Mouse (Mus musculus) duodenum, adult 2 months (tissue): ENCODE measurements around the gene Taf6. TPM values are rescaled to one million over a fixed set of nuclear protein-coding genes. Genes with fewer than 3 reads are reported as not detected.

Source experiments
- polyA plus RNA-seq: library from polyadenylated mRNA; depleted of rRNA; stranded (reverse); fragments of >200 nt; gene quantifications from 2 replicates; pipeline ENCODE4 v1.2.3, GENCODE M21; 2012; ENCODE audit warnings: low replicate concordance; rRNA removed

Taf6 gene
- 37.0 and 39.4 TPM in 2 replicates for polyA plus RNA-seq

GRCm38 (mm10) chr5:138186950-138187638 is at the start of gene Taf6, which contains the start of gene Cnpy4:
Gene Taf6, minus strand, starts transcription at chr5:138187451.
Gene Cnpy4, plus strand, starts transcription at chr5:138187485.

GRCm38 (mm10) chr5:138225700-138226099 is 38.4 kb upstream of the Taf6 start, which contains the start of gene Nxpe5:
Gene Nxpe5, plus strand, starts transcription at chr5:138225898.

GRCm38 (mm10) chr5:138193771-138194727 is 6.8 kb upstream of the Taf6 start, which contains the start of gene Mblac1:
Gene Mblac1, plus strand, starts transcription at chr5:138194314.

GRCm38 (mm10) chr5:138171695-138172491 is 15.4 kb downstream of the Taf6 start, which contains the start of the genes Ap4m1 and Mcm7:
Gene Ap4m1, plus strand, starts transcription at chr5:138172002.
Gene Mcm7, minus strand, starts transcription at chr5:138172422.

GRCm38 (mm10) chr5:138160842-138161665 is 26.2 kb downstream of the Taf6 start, which contains the start of gene Cops6:
Gene Cops6, plus strand, starts transcription at chr5:138161071.

GRCm38 (mm10) chr5:138155443-138155976 is 31.7 kb downstream of the Taf6 start, which contains the start of gene Zfp113:
Gene Zfp113, minus strand, starts transcription at chr5:138155744.

Other genes with a start within 250 kb of the Taf6 start
- gene Gjc3, start 224.4 kb downstream of the Taf6 start, polyA plus RNA-seq: 0.04 TPM in 1 of 2 replicates, not detected in the other
- gene Azgp1, start 205.9 kb downstream of the Taf6 start, polyA plus RNA-seq: 0.48 TPM in 1 of 2 replicates, not detected in the other
- not detected in 2 replicates for gene Smok3a, start 166.2 kb downstream of the Taf6 start, polyA plus RNA-seq
- gene Smok3b, start 166.0 kb downstream of the Taf6 start, polyA plus RNA-seq: not detected in 2 replicates
- gene Smok3c, start 134.3 kb downstream of the Taf6 start, polyA plus RNA-seq: not detected in 2 replicates
- 0.59 and 1.2 TPM in 2 replicates for gene Zkscan1, start 102.4 kb downstream of the Taf6 start, polyA plus RNA-seq
- gene Zscan21, start 70.5 kb downstream of the Taf6 start, polyA plus RNA-seq: 2.6 TPM in 2 replicates
- gene Zfp113, start 31.7 kb downstream of the Taf6 start, polyA plus RNA-seq: 0.43 and 7.8 TPM in 2 replicates
- 33.6 and 40.6 TPM in 2 replicates for gene Cops6, start 26.4 kb downstream of the Taf6 start, polyA plus RNA-seq
- gene Ap4m1, start 15.4 kb downstream of the Taf6 start, polyA plus RNA-seq: 17.7 and 26.6 TPM in 2 replicates
- 21.0 and 23.3 TPM in 2 replicates for gene Mcm7, start 15.0 kb downstream of the Taf6 start, polyA plus RNA-seq
- 0.37 and 0.59 TPM in 2 replicates for gene Cnpy4, start within 50 bp of the Taf6 start, polyA plus RNA-seq
- gene Mblac1, start 6.9 kb upstream of the Taf6 start, polyA plus RNA-seq: 3.1 and 4.6 TPM in 2 replicates
- gene Nxpe5, start 38.4 kb upstream of the Taf6 start, polyA plus RNA-seq: 0.39 and 0.55 TPM in 2 replicates
- gene Lamtor4, start 68.0 kb upstream of the Taf6 start, polyA plus RNA-seq: 120 and 177 TPM in 2 replicates
- 58.8 and 80.5 TPM in 2 replicates for gene BC037034, start 76.6 kb upstream of the Taf6 start, polyA plus RNA-seq
- gene Gal3st4, start 85.4 kb upstream of the Taf6 start, polyA plus RNA-seq: 0.12 and 0.42 TPM in 2 replicates
- not detected in 2 replicates for gene Gm43720, start 92.5 kb upstream of the Taf6 start, polyA plus RNA-seq
- 1.0 and 2.2 TPM in 2 replicates for gene Gpc2, start 92.6 kb upstream of the Taf6 start, polyA plus RNA-seq
- gene Stag3, start 92.8 kb upstream of the Taf6 start, polyA plus RNA-seq: 0.07 and 0.26 TPM in 2 replicates
- 0.48 and 1.2 TPM in 2 replicates for gene Pvrig, start 154.5 kb upstream of the Taf6 start, polyA plus RNA-seq